Mouse (Mus musculus): Measurements from ENCODE around the gene Pink1.

- no peak for TF ChIP-seq POLR2A (IDR thresholded peaks at IDR 0.05; ENCODE audit: control insufficient read depth, extremely low read depth, insufficient read depth, low read length, poor library complexity)
- TF ChIP-seq CTCF (IDR thresholded peaks at IDR 0.05; ENCODE audit: borderline replicate concordance, control insufficient read depth, extremely low read depth, insufficient read depth, low read length, poor library complexity): no peak
Observed at GRCm38 (mm10) chr4:138335648-138336047, 9.5 kb upstream of the Pink1 start.
